Mouse (Mus musculus) bone marrow macrophage, adult 2 months (primary cell): ENCODE measurements around the gene Slfn8. TPM values are rescaled to one million over a fixed set of nuclear protein-coding genes. Genes with fewer than 3 reads are reported as not detected.
"Not testable (repeated sequence)": the region's sequence is repeated elsewhere in the genome, so short reads cannot be mapped to it uniquely, and the experiment has no call there.

Experiments
- H3K27ac ChIP-seq: 2 replicates; pipeline ENCODE4 v1.5.1; 2012; ENCODE audit warnings: low read depth, low read length; ENCODE audit not compliant: insufficient read depth
- H3K4me1 ChIP-seq: 2 replicates; pipeline ENCODE4 v1.6.1; 2012; ENCODE audit warnings: low read length; ENCODE audit not compliant: control insufficient read depth, insufficient read depth
- H3K4me3 ChIP-seq: 2 replicates; pipeline ENCODE4 v1.5.1; 2012; ENCODE audit warnings: mild to moderate bottlenecking, low read length, moderate library complexity; ENCODE audit not compliant: insufficient read depth
- CTCF ChIP-seq: IDR thresholded peaks from 2 replicates; pipeline ENCODE4 v1.5.1; 2012; ENCODE audit warnings: low read depth, mild to moderate bottlenecking, low read length, moderate library complexity
- POLR2A ChIP-seq: IDR thresholded peaks from 2 replicates; pipeline ENCODE4 v1.6.1; 2012; ENCODE audit warnings: mild to moderate bottlenecking, low read depth, low read length, borderline replicate concordance
- polyA plus RNA-seq: library from polyadenylated mRNA; stranded (reverse); fragments of >200 nt; gene quantifications from 2 replicates; pipeline ENCODE4 v1.2.4, GENCODE M21; 2012; ENCODE audit not compliant: missing spikeins, insufficient read depth, insufficient read length

The Slfn8 gene
- polyA plus RNA-seq, 1 experiment: 69.5 TPM

DNA sequence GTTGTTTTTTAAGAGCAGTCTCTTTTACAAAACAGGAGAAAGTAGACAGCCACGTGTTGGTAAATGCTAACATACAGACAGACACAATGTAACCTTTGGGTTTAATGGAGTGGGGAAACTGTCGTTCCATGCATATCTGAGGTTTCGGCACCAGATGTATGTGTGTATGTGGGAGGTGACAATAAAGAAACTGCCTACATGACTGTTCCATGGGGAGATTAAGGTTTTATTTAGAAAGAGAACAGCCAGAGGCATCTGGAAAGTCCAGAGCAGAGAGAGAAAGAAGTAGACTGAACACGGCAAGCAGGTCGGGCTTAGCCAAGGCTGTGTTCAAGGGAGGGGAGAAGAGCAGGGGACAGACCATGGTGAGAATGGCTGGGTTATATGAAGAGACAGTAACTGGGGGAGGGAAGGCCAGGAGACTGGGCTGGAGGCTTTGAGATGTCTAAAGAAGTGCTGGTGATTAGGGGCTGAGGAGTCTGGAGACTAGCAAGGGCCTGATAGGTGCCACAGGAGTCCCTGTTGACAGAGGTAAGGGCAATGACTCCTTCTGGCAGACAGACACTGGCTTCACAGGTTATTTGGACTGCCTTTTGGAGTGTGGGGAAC is 39.9 kb upstream of the Slfn8 start:
- Histone ChIP-seq H3K4me1 (peaks cover 29% of the 10 kb centered on the region), H3K4me3 (no peak overlapping the region), H3K27ac (no peak overlapping the region)
- no peak for TF ChIP-seq CTCF
- TF ChIP-seq POLR2A: no peak

DNA sequence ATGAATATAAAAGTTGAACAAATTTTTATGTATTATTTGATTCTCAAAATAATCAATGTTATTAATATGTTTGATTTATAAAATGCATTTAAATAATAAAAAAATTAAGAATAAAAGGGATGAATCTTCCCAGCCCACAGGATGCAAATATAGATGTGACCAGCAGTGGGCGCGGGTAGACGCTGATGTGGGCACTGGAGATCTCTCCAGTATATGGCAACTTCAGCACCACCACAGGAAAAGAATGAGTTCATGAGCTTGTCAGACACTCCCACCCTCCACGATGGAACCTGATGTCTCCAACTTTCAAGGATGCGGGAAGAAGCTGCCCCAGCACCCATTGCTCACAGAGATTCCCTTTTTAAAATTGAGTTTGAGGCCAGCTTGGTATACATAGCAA is 37.3 kb upstream of the Slfn8 start:
- Histone ChIP-seq H3K27ac (no peak overlapping the region), H3K4me3 (no peak overlapping the region), H3K4me1 (peaks cover 19% of the 10 kb centered on the region)
- peak; percentile 63 for TF ChIP-seq CTCF
- no peak for TF ChIP-seq POLR2A

DNA sequence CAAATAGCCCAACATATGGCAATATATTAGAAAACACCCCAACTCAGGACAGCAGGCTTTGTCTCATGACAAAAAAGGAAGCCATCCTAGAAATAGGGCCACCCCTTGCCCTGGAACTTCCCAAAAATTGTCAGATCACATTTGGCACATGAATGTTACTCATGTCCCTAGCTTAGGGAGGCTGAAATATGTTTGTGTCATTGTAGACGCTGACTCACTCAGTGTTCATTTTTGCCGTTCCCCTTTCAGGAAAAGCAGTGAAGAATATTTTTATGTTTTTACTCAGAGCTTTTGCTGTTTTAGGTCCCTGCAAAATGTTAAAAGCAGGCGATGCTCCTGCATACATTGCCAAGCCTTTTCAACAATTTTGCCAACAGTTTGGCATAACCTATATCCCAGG is 25.0 kb upstream of the Slfn8 start:
- peak overlapping the region; percentile 95 for H3K27ac ChIP-seq
- H3K4me1 ChIP-seq: peaks cover 26% of the 10 kb centered on the region
- no peak overlapping the region for H3K4me3 ChIP-seq
- TF ChIP-seq POLR2A (no peak), CTCF (no peak)

DNA sequence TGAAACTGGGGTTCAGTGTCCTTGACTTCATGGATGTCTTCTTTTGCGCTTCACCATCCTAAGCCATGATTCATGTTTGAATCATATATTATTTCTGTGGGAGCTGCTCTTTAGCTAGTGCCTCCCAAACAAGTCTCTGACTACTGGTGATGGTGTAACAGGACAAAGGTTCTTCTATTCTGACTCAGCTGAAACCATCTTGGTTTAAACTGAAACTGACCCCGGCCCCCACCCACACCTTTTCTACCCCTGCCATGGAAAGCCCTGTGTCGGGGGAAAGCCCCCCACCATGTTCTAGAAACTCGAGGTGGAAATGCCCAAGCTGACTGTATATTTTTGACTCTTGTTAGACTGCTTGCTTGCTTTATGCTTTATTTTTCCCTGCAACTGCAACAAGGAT is 23.3 kb upstream of the Slfn8 start:
- H3K4me1 ChIP-seq: peaks cover 28% of the 10 kb centered on the region
- H3K4me3 ChIP-seq: no peak overlapping the region
- TF ChIP-seq POLR2A (no peak), CTCF (no peak)
- peak overlapping the region; percentile 93 for H3K27ac ChIP-seq

DNA sequence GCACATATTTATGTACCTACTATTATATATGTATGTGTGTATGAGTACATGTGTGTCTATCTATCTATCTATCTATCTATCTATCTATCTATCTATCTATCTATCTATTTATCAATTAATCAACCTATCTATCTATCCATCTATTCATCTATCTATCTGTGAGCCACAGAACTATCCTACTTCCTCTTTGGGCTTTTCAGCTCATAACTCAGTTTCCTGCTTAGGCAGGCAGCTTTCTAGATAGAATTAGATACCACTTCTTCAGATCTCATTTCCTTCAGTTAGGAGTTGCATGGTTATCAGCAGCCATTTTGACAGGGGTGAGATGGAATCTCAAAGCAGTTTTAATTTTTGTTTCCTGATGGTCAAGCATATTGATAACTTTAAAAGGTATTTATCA is 20.4 kb upstream of the Slfn8 start:
- no peak overlapping the region for H3K4me3 ChIP-seq
- H3K27ac ChIP-seq: no peak overlapping the region
- no peak for TF ChIP-seq POLR2A
- TF ChIP-seq CTCF: no peak
- peaks cover 27% of the 10 kb centered on the region for H3K4me1 ChIP-seq

DNA sequence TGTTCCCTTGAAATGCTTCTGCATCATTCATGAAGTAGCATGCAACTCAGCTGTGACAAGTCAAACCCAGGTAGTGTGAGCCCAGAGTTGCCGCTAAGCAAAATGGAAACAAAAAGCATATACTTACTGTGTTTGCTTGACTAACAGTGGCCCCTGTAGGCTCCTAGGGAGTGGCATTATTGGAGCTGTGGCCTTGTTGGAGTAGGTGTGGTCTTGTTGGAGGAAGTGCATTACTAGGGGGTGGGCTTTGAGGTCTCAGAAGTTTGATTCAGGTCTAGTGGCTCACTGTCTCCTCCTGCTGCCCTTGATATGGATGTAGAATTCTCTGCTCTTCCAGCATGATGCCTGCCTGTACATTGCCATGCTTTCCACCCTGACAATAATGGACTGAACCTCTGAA is 19.7 kb upstream of the Slfn8 start:
- H3K4me1 ChIP-seq: peaks cover 27% of the 10 kb centered on the region
- H3K27ac ChIP-seq: peak overlapping the region; percentile 95
- H3K4me3 ChIP-seq: peak overlapping the region; percentile 78
- no peak for TF ChIP-seq CTCF
- no peak for TF ChIP-seq POLR2A

DNA sequence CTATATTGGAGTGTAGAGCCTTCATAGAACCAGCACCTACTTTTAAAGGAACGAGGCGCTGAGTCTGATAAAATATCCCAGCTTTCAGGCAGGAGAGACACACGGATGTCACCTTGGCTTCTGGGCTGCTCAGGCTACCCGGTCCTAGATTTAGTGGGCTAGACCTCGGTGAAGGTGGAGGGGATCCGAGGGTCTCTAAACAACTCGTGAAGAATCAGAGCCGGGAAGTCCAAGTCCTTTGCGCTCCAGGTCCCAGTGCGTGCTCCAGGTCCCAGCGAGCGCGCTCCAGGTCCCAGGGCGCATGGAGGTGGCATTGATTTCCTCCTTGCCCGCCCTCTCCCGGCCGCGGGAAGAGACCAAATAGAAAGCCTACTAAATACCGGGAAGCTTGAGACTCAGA is 19.2 kb upstream of the Slfn8 start:
- Histone ChIP-seq H3K4me1 (peaks cover 21% of the 10 kb centered on the region), H3K4me3 (peak overlapping the region; percentile 78), H3K27ac (peak overlapping the region; percentile 95)
- no peak for TF ChIP-seq POLR2A
- no peak for TF ChIP-seq CTCF

DNA sequence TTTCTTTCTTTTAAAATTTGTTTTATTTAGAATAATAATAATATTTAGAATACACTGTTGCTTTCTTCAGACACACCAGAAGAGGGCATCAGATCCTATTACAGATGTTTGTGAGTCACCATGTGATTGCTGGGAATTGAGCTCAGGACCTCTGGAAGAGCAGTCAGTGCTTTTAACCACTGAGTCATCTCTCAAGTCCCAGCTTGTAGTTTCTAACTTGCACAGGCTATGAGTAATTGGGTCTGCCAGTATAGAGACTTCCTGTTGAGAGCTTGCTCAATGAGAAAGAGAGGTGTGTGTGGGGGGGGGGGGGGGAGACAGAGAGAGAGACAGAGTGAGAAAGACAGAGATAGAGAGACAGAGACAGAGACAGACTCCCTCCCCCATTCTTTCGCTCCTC is 18.5 kb upstream of the Slfn8 start:
- H3K27ac ChIP-seq: peak overlapping the region; percentile 95
- peaks cover 17% of the 10 kb centered on the region for H3K4me1 ChIP-seq
- peak overlapping the region; percentile 78 for H3K4me3 ChIP-seq
- TF ChIP-seq CTCF (no peak), POLR2A (no peak)

DNA sequence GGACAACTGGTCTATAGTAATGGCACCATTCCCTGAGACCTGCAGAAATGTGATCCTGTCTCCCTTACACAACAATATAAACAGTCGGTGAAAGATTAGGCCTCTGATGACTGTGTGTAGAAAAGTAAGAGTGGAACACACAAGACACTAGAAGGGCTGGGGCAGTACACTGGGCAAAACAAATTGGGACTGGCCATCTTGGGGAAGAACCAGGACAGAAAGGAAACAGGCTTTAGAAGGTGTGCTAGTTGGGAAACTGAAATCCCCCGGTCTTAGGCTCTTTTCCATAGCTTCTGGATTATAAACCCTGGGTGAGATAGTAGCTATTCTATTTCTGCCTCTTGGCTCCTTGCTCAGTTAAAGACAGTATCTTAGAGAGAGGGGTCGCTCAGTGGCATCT is 18.1 kb upstream of the Slfn8 start:
- Histone ChIP-seq H3K4me3 (peak overlapping the region; percentile 14; the same call in 1 of the 2 replicates), H3K27ac (peak overlapping the region; percentile 55), H3K4me1 (peaks cover 12% of the 10 kb centered on the region)

DNA sequence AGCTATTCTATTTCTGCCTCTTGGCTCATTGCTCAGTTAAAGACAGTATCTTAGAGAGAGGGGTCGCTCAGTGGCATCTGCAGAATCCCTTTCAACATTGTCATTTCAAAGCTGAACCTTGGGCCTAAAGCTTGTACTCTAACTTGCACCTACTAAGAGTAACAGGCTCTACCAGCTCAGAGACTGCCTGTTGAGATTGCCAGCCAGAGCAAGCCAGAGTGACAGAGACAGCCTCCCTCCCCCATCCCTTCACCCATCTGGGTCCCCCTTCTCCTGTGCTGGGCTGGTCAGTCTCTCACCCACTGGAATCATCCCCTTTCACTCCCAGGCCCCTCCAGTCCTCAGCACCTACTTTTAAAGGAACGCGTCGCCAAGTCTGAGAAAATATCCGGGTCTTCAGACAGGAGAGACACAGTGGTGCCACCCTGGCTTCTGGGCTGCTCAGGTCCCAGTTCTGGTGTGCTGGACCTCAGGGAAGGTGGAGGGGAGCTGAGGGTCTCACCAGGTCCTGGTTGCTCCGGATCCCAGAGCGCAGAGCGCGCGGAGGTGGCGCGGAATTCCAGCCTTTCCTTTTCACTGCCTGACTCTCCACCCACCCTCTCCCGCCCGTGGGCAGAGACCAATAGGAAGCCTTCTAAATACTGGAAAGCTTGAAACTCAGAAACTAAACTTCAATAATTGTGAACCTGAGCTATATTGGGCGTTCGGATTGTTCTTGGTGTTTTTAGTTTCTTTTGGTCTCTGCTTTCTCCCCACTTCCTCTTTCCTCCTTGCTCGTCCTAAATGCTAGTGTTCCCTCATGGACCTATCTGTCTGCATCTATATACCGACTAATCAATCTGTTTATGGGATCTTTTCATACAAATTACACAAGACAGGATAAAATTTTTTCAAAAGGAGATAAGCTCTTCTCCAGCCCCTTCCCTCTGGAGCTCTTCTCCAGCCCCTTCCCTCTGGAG is 770 bp downstream of the Slfn8 start:
- H3K27ac ChIP-seq: peak overlapping the region; percentile 96
- not testable (repeated sequence) for H3K4me1 ChIP-seq
- peak overlapping the region; percentile 62 for H3K4me3 ChIP-seq
